Mouse (Mus musculus) MEL (cell line): Measurements from ENCODE around the gene Spaca3.

Experiments
- CTCF ChIP-seq, 3 experiments: IDR thresholded peaks in 2 of 3; conservative IDR thresholded peaks in 1 of 3; 2 replicates each; pipeline ENCODE4 v1.5.1; 2011 to 2012; ENCODE audit warnings: low read length in 3 of 3, low read depth in 2 of 3, mild to moderate bottlenecking in 2 of 3, improper control_type of control experiment in 1 of 3, inconsistent platforms in 1 of 3, mixed read lengths in 1 of 3, moderate library complexity in 1 of 3; ENCODE audit not compliant: control insufficient read depth in 1 of 3, insufficient read depth in 1 of 3, poor library complexity in 1 of 3, severe bottlenecking in 1 of 3
- EP300 ChIP-seq, 2 experiments: IDR thresholded peaks; 2 replicates each; pipeline ENCODE4 v1.6.1; 2011; ENCODE audit warnings: improper control_type of control experiment in 2 of 2, low read length in 2 of 2, low read depth in 1 of 2, mild to moderate bottlenecking in 1 of 2
- GABPA ChIP-seq: IDR thresholded peaks from 2 replicates; pipeline ENCODE4 v1.6.1; 2012; ENCODE audit warnings: low read depth, mild to moderate bottlenecking, inconsistent platforms, low read length, improper control_type of control experiment, moderate library complexity
- MAX ChIP-seq: IDR thresholded peaks from 2 replicates; pipeline ENCODE4 v1.6.1; 2011; ENCODE audit warnings: low read length, improper control_type of control experiment
- MXI1 ChIP-seq: IDR thresholded peaks from 2 replicates; pipeline ENCODE4 v1.6.1; 2011; ENCODE audit warnings: mild to moderate bottlenecking, low read depth, low read length, improper control_type of control experiment
- POLR2A ChIP-seq, 2 experiments: IDR thresholded peaks; 2 replicates each; pipeline ENCODE4 v1.6.1; 2011 to 2012; ENCODE audit warnings: low read length in 2 of 2, mild to moderate bottlenecking in 2 of 2, control low read depth in 1 of 2, improper control_type of control experiment in 1 of 2, low read depth in 1 of 2, moderate library complexity in 1 of 2; ENCODE audit not compliant: control insufficient read depth in 1 of 2, insufficient read depth in 1 of 2, poor library complexity in 1 of 2
- POLR2AphosphoS2 ChIP-seq: IDR thresholded peaks from 2 replicates; pipeline ENCODE4 v1.6.1; 2011; ENCODE audit warnings: low read length, improper control_type of control experiment
- POLR2AphosphoS5 ChIP-seq: IDR thresholded peaks from 2 replicates; pipeline ENCODE4 v1.6.1; 2012; ENCODE audit warnings: low read depth, borderline replicate concordance, mild to moderate bottlenecking, inconsistent platforms, low read length, moderate library complexity, mixed read lengths

DNA sequence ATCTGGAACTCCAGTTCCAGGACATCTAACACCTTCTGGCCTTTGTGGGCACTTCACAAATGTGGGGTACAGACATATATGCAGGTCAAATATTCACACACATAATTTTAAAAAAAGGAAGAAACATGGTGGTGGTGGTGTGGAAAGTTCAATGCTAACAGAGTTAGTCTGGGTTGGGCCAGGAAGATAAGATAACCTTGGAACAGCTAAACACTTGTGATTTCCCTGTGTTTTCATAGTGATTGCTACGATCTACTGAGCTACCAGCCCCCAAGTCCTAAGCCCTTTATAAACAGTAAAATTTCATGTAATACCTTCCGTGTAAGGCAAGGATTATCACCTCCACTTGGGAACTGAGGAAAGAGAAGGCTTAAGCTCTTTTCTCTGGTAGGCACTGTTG is 1.3 kb upstream of the Spaca3 start:
- TF ChIP-seq POLR2A (IDR thresholded peaks at IDR 0.05; ENCODE audit: control insufficient read depth in 1 of 2, insufficient read depth in 1 of 2, low read depth in 1 of 2, low read length in 2 of 2, poor library complexity in 1 of 2) (no peak), MXI1 (no peak), POLR2AphosphoS2 (no peak), CTCF (IDR thresholded peaks at IDR 0.05 in 2 of 3, conservative IDR thresholded peaks at IDR 0.05 in 1 of 3; ENCODE audit: control insufficient read depth in 1 of 3, insufficient read depth in 1 of 3, low read depth in 2 of 3, low read length in 3 of 3, poor library complexity in 1 of 3, severe bottlenecking in 1 of 3) (no peak), GABPA (no peak), MAX (no peak), EP300 (IDR thresholded peaks at IDR 0.05; ENCODE audit: low read depth in 1 of 2, low read length in 2 of 2) (peak in 1 of 2 experiments; percentile 14; a peak in 1 of 4 replicates), POLR2AphosphoS5 (no peak)
